Mouse (Mus musculus): Measurements from ENCODE around the gene Dock7.

DNA sequence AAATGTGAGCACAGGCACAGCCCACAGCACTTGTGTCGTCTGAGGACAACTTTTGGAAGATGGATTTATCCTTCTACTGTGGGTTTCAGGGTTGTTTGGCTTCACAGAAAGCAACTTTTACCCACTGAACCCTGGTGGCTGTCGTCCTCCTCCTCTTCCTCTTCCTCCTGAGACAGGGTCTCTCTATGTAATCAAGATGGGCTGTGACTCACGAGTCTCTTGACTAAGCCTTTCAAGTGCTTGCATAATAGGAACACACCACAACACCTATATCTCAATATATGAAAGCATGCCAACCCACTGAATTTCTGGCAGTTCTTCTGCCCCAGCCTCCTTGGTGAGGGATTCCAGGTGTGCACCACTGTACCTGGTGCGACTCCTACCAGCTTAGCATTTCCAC is 199.8 kb downstream of the Dock7 start:
- TF ChIP-seq POLR2A (IDR thresholded peaks at IDR 0.05; ENCODE audit: borderline replicate concordance, extremely low read depth, low read depth, low read length) (no peak), CTCF (IDR thresholded peaks at IDR 0.05; ENCODE audit: insufficient read depth, low read length) (no peak)
